Mouse (Mus musculus) T-helper 17 cell (primary cell): ENCODE measurements at regions not wholly inside any gene's neighbourhood (a gene's known extent, or its start where the extent isn't known, plus 50 kb on each side); places are given as distances from the start of the nearest gene placed in this dataset.

Experiments
- in situ Hi-C, 2 experiments: fragments of 300-600 bp; cut with MboI, MseI; formaldehyde crosslinking; loops; 1 replicate in 1 of 2; 2 replicates in 1 of 2; pipeline ENCODE4 v1.15.1; 2025; ENCODE audit warnings: high pct_unique_total_duplicates in 2 of 2

DNA sequence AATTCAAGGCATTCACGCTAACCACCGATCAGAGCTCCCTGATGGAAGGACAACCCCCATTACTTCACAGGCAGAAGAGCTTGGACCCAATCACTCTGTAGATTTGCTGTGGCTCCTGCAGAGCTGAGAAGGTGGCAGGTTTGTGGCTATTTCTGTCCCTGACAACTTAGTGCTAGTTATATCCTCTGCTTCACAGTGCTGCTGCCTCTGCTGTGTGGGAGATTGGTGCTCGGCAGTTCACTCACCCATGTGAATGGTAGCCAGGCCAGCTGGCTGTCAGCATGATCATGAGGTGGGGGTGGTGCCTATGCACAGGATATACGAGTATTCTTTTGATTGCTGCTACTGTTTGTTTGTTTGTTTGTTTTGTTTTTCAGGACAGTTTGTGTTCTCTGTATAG is 113.9 kb downstream of the Gm10131 start:
- in situ Hi-C loops: loop anchor here (5.0 to 10.0 kb wide), 7 partner anchors 55 to 1777 kb away; no protein-coding TSS in a partner anchor

DNA sequence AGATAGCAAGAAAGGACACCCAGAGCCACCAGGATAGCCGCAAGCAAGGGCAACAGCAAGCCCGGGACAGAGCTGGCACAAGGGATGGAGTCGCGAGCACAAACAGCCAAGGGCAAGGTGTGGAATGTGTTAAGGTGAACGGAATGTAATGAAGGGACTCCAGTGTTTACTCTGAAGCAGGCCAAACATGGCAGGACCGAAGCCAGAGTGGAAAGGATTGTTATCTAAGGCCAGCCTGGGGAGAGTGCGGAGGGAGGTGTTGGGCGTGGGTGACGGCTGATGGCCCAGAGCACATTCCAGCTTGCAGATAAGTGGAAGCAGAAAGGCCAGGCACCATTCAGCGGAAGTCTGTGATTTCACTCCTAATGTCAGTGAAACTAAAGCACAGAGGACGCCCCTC is 118.6 kb downstream of the Gm10131 start:
- in situ Hi-C loops: loop anchor here (5.0 to 10.0 kb wide), 4 partner anchors 46 to 1782 kb away; no protein-coding TSS in a partner anchor

DNA sequence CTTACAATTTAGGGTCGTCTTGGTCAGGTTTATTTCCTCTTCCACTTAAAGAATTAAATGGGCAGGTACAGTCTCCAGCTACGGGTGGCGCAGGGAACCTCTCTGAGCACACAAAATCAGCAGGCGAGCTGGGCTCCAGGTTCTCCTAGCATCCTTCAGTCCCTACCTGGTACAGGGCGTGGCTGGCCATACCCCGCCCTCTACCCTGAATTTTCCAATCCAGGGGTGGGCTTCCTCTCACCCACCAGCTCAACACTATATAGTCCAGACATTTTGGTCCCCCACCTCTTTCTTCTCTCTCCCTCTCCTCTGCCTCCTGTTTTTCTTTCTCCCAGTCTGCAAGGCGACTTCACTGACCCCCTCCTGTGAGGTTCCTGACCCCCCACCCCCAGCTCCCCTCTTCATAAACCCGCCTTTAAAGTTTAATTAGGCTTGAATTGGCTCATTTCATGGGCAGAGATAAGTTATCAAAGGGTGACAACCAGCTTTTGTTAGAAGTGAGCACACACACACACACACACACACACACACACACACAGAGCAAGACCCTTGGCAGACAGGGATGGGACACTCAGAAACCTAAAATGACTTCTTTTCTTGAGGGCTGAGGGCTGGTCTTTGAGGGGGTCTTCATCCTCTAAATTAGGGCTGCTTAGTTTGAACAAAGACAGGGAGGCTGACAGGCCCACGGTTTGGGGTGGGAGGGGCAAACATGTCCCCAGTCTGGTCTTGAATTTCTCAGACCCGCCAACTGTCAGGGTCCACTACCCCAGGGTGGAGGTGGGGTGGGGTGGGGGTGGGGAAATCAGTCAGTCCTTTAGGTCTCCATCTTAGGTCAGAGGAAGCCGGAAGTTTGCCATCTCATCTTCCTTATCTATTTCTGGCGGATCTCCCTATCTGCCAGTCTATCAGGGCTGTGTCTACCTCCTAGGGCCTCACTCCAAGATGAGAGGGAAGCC is 119.3 kb downstream of the Gm10131 start:
- in situ Hi-C loops: loop anchor here (5.0 to 10.0 kb wide), 4 partner anchors 45 to 1783 kb away; no protein-coding TSS in a partner anchor

DNA sequence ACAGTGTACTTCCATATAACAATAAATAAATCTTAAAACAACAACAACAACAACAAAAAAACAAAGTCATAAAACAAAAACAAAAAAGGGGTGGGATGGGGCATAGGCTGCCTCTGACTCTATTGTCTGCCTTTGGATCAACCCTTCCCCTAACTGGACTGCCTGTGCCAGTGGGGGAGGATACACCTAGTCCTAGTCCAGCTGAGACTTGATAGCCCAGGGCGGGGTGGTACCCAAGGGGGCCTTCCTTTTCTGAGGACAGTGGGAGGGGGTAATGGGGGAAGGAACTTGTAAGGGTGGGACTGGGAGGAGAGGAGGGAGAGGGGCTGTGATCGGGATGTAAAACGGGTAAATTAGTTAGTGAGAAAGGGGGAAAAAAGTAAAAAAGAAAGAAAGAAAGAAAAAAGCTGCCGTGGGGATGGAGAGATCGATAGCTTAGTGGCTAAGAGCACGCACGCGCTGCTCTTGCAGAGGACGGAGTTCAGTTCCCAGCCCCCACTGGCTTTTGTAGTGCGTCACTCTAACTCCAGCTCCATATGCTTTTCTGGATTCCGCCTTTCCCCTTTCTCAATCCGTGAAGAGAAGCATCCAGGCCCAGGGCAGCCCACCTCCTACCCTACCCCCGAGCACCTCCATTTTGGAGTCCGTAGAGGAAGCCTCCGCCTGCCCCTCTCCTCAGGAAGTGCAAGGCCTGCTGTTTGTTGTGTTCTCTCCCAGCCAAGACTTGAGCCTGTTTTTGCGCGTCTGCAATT is 120.2 kb downstream of the Gm10131 start:
- in situ Hi-C loops: loop anchor here (5.0 to 10.0 kb wide), 4 partner anchors 44 to 1783 kb away; no protein-coding TSS in a partner anchor

DNA sequence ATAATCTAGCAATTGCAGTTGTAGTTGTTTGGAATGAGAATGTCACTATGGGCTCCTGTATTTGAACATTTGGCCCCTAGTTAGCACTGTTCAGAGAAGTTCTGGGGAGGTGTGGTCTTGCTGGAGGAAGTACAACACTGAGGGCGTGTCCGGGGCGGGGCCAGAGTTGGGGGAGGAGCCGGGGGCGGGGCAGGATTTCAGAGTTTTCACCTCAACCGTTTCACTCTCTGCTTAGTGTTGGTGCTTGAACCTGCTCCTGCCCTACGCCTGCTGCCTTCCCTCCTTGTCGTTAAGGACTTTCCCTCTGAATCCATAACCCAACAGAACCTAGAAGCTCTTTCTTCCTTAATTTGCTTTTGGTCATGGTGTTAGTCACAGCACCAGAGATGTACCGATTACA is 121.5 kb downstream of the Gm10131 start:
- in situ Hi-C loops: loop anchor here (5.0 to 10.0 kb wide), 4 partner anchors 43 to 1785 kb away; no protein-coding TSS in a partner anchor

DNA sequence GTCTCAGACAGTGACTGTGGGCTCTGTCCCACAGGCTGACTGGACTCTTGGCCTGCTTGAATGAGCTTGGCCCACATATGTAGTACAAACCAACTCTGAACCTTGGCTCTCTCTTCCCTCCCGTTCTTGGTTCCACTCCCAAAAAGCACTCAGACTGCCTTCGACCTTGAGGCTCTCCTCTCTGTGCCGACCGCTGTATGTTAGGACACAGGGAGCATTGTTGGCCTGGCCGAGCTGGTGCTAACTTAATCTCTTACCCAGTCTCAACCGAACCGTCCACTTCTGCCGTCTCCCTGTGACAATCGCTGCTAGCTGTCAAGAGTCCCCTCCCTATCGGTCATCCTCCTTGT is 123.8 kb downstream of the Gm10131 start:
- in situ Hi-C loops: no loop called here

DNA sequence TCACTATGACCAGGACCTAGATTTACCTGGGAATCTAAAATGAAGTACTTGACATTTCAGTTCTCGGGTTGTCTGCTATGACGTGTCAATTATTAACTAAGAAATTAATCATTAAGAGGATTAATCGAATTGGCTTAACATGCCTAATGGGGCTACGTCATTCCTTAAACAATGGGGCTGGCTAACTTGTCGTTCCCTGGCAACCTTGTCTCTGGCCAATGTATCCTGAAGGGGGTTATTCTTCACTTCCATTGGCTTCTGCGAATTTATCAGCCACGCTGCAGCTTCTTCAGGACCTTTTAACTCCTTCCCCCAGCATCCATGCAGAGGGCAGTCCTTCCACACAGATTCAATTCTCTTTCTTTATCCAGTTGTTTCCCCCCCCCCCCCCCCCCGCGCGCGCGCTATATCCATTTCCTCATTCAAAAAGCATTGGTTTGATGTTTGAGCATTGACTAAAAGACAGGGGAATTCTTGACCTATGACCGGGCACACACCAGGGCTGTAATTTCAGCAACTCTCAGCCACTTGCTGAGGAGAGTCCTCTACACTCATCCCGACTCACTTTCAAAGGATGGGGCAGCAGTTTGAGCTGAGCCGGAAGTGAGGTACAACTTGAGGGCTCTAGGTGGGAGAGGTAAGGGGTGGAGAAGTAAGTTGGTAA is 124.3 kb downstream of the Gm10131 start:
- in situ Hi-C loops: no loop called here

DNA sequence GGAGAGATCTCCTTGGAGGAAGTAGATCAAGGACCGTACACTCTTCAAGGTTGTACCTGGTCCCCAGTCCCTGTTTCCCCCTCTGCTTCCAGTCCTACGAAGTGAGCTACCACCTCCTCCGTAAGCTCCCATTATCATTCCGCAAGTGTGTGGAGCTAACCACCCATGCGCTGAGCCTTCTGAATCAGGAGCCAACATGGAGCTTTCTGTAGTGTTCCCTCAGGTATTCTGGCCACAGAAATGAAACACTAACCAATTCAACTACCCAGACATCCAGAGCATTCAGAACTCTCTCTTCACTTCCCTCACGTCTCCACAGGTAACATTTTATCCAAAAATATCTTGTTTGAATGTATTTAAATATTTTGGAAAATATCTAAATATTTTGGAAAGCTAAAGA is 124.9 kb downstream of the Gm10131 start:
- in situ Hi-C loops: no loop called here

DNA sequence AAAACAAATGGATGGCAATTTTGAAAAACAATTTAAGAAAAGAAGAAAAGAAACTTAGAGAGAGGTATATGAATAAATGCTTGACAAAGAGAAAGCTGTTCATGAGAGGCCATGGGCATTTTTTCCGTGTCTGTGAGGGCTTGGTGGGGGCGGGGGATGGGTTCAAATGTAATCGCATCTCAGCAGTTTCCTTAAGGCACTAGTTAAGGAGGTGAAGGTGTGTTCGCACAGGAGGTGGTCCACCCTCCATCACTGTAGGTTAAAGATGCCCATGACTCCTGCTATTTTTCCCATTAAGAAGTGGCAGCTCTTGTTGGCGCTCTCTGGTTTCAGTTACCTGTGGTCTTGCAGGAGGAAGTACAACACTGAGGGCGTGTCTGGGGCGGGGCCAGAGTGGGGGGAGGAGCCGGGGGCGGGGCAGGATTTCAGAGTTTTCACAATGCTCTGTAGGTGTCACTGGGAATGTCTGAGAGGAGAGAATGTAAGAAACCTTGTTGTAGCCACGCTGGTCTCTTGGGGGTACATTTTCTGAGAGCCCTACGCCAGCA is 126.0 kb downstream of the Gm10131 start:
- in situ Hi-C loops: no loop called here

DNA sequence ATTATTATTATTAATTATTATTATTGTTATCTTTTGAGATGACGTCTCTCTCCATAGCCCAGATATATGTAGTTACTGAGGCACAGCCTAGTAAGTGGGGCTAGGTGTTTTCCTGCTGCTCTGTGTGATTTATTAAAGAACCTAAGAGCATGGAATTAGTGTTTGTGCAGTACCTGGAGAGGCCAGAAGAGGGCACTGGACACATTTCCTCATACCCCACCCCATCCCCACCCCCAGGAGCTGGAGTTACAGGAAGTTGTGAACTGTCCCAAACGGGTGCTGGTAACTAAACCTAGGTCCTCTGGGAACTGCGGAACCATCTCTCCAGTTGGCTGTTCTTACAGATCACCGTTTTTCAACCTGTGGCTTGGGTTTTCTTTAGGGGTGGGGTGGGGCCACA is 129.9 kb downstream of the Gm10131 start:
- in situ Hi-C loops: loop anchor here in 1 of 2 experiments (5.0 kb wide), 1 partner anchor 86 kb away; no protein-coding TSS in a partner anchor

DNA sequence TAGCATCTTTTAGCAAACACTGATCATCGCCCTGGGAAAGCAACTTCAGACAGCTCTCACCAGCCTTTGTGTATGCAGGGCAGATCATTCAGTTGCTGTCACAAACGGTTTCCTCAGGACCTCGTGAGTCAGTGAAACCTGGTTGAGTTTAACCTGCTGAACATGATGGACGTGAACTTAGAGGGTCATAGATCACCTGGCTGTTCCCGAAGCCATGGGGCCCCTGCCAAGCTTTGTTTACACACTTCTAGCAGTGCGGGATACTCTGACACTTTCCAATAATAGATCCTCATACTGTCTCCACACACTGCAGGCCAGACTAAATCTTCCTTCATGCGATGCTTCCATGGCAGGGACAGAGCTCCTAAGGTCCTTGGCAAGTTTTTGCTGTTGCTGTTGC is 130.5 kb downstream of the Gm10131 start:
- in situ Hi-C loops: loop anchor here in 1 of 2 experiments (5.0 kb wide), 1 partner anchor 86 kb away; no protein-coding TSS in a partner anchor
